Mouse (Mus musculus): ENCODE data around the gene Slc35b1. TPM values are rescaled to one million over a fixed set of nuclear protein-coding genes. Genes with fewer than 3 reads are reported as not detected.
"Not testable (repeated sequence)": the region's sequence is repeated elsewhere in the genome, so short reads cannot be mapped to it uniquely, and the experiment has no call there.

Gene Slc35b1
- total RNA-seq, 2 experiments from 2014 or later, result 85.6 to 88.6 TPM

DNA sequence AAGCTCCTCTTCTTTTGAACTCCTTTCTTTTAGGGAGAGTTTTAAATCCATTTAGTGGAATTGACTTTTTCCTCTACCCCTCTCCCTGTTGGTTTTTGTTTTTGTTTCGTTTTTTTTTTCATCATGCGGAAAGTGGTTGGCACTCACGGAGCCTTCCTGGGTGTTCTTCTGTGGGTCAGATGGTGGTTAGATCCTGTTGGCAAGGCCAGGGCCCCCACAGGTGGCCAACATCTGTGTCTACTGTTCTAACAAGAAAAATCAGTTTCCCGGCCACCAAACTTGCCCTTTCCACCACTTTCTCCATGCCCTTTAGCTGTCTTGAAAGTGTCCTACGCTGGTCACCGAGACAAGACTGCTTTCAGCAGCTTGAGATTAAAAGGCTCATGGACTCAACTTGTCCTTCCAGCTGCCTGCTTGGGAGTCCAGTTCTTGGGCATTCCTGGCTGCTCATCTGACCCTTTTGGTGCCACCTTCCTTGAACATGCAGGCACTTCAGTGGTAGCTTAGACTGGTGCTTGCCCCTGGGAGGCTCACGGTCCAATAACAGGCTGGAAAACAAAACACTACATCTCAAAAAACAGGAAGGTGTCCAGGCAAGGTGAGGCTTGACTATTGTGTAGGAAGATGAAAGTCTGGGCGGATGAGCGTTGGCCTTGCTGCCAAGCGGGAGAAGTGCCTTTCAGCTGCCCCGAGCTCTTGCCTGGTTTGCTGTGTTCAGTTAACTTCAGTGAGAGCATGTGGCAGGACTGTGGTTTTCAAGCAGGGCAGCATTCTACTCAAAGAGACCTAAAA lies 8.4 kb downstream of the Slc35b1 start:
- no peak for ATAC-seq (replicated peaks; ENCODE audit: poor library complexity)

DNA sequence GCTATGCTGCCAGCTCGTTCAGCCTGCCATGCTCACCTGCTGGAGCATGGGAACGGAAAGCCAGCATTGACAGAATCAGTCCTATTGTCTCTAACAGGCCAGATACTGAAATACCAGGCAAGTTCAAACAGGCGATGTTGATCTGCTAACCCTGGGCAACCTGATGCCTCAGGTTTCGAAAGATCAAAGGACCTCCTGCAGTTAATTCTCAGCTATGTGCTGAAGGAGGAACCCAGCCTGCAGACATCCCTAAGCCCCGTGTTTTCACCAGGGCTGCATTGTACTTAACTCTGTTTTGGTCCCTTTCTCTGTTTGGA lies 9.0 kb downstream of the Slc35b1 start:
- no peak for ATAC-seq (replicated peaks; ENCODE audit: poor library complexity)

DNA sequence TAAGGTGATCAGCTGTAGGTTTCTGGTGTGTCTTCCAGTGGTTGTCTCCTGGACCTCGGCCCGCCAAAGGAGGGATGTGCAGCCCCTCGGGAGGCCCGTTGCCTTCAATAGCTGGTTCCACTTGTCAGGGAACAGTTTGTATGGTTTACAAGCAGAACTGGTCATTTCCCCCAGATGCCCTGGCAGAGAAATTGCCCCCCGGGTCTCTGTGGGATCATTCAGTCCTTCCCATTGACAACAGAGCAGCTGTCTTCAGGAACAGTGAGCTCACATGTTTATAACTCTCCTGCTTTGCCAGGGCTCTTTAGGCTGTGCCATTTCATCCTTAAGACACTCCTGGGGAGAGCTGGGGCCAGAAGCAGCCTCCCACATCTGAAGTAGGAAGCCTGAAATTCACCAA lies 9.6 kb downstream of the Slc35b1 start:
- no peak for ATAC-seq (replicated peaks; ENCODE audit: poor library complexity)

DNA sequence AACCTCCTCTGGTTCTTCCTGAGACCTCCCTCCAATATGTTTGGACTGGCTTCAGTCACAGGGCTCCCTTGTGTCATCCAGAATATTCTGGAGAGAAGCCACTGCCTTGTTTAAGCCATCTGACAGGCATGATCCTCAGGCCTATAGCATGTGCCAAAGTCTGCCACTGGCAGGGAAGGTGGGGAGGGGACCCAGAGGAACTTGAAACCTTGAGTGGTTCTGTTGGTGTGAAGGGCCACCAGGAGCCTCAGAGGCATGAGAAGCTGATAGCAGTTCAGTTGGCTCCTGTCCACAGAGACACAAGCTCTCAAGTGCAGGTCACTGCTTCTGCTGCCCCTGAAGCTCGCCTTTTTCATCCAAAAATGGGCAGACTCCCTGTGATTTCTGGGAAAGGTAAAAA lies 12.1 kb downstream of the Slc35b1 start:
- no peak for ATAC-seq (replicated peaks; ENCODE audit: poor library complexity)

DNA sequence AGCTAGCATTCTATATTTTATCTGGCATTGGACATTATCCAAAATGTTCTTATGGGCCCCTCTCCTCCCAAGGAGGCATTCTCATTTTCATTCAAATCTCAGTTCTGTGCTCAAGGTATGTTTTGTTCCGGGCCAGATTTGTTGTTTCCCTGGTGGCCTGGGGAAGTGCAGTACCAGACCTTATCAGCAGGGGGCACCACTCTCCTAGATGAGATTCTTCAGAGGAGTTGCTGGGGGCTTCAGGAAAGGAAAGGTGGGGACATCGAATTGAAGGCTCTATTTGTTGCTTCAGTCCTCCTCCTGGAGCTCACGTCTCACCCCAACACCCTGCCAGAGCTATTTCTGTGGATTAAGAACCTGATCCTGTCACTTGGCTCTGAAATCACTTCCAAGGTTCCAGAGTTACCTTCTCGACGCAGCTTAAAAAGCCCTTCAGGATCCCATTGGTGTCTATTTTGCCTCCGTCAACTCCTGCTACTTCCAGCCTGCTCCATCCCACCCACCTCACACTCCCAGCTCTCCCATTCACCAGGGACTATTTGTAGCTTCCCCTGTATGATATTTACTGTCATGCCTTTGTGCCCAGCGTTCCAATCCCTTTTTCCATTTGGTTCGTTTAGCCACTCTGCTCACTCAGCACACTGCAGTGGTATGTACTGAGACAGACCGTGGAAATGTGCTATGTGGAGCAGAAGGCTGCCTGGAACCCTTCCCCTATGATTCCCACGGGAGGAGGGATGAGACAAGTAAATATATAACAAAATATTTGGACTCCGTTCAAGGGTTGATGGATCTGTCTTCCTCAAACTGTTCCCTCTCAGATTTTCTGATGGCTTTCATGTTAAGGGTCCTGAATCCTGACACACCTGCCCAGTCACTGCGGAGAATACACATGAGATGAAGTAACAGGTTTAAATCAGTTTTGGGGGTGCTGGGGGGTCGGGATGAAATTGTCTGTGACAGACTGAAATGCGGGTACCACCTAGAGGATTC lies 13.6 kb downstream of the Slc35b1 start:
- ATAC-seq (replicated peaks; ENCODE audit: poor library complexity), result peak; percentile 80

DNA sequence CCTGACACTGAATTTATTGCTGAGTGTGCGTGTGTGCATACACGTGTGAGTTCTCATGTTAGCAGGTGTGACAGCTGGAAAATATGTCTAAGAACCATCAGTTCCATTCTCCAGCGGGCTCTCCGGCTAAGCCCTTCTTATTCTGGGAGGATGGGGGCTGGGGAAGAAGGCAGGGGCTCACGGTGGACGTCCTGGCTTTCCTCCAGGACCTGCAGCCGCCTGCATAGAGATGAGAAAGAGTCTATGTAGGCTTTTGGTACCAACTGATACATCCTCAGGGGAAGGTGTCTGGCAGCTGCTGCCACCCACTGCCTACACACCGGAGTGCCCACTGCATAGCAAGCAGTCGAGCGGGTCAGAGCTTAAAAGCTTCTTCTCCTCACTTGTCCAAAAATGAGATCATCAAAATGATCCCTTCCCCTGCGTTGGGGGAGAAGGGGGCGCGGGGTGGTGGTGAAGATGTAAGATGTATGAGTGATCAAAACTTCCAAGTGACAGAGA lies 15.1 kb downstream of the Slc35b1 start:
- ATAC-seq (replicated peaks; ENCODE audit: poor library complexity), result no peak

DNA sequence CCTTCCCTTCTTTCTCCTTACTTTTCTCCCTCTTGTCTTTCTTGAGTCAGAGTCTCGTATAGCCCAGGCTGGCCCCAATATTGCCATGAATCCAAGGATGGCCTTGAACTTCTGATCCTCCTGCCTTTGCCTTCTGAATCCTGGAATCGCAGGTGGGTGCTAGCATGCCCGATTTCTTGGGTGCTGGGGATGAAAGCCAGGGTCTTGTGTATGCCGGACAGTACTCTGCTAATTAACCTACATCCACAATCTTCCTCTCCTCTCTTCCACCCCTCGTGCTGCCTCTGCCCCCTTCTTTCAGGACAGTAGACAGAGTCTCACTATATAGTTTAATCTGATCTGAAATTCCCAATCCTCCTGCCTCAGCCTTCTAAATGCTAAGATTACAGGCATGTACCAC lies 17.1 kb downstream of the Slc35b1 start:
- ATAC-seq (replicated peaks; ENCODE audit: poor library complexity), result no peak

DNA sequence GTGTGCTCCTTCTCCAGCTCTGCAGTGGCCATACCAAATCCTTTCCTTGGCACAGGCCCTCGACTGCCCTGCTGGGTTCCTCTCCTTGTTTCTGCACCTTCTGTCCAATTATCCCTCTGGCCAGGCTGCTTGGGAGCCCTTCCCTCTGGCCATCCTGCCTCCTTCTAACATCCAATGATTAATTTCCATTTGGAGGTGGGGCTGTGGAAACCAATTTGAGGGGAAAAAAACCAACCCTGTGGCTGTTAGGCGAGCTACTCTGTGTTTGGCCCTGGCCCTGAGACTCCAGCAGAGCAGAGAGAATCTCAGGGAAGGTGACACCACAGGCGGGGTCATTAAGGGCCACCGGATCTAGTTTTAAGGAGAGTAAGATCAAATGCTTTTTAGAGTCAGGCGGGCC lies 17.7 kb downstream of the Slc35b1 start:
- ATAC-seq (replicated peaks; ENCODE audit: poor library complexity), result no peak

DNA sequence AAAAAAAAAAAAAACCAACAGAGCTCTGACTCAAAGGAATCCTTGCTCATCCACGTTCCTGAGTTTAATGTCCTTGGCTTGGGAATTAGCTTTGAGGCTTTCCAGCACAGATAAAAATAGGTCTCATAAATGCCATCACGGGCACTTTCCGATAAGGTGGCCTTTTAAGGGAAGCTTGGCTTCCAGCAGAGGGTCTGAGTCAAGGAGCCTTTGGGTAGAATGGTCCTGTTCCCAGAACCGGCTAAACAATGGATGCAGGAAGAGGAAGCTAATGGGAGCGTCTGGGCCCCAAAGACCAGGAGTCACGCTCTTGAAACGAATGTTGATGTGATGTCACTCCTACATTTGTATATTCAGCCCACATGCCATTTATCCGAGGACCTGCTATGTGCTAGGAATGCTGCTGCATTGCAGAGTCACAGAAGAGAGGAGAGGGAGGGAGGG lies 18.2 kb downstream of the Slc35b1 start:
- ATAC-seq (replicated peaks; ENCODE audit: poor library complexity), result no peak

DNA sequence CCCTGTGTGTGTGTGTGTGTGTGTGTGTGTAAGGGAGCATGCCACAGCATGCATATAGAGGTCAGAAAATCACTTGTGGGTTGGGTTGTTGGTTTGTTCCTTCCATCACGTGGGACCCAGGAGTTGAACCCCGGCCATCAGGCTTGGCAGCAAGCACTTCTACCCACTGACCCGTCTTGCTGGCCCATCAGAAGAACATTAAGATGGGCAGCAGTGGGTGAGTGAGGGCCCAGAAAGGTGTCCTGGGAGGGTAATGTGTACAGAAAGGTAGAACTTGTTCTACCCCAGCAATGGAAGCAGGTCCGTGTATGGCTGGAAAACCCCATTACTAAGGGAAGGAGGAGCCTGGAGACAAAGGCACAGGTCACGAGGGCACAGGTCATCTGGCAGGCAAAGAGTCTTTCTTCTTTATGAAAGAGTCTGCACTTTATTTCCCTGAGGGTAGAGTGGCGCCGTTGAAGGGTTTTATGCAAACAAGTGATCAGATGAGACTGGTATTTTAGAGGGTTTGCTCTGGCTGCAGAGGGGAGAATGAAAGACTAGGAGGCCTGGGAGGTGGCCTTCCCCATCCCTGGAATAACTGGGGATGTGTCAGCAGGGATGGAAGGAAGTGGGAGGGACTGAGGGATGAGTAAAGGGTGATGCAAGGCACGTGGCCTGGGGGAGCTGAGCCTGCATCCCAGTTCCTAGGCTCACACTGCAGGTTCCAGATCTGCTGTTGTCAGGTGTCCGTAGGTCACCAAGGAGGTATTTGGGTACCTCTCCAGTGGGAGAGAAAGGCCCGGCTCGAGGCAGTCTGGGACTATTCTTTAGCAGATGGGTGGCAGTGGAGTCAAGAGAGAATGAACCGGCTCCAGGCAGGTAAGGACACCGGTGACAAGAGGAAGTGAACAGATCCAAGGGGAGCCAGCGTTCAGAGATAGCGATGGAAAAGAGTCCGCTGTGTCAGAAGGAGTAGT lies 19.2 kb downstream of the Slc35b1 start:
- ATAC-seq (replicated peaks; ENCODE audit: poor library complexity), result no peak

DNA sequence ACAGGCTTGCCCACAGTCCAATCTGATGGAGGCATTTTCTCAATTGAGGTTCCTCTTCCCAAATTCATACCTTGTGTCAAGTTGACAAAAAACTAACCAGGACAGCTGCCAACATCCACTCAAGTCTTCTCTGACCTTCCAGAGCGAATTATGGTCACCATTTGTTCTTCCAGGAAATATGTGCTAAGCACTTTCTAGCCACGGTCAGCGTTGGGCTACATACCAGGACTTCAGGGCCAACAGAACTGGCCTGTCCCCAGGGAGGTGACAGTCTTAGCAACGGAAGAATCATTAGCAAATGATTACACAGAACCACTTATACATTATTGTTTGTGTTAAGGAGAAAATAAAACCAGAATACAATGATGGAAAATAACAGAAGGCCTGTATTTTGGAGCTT lies 21.3 kb downstream of the Slc35b1 start:
- ATAC-seq (replicated peaks; ENCODE audit: poor library complexity), result no peak

DNA sequence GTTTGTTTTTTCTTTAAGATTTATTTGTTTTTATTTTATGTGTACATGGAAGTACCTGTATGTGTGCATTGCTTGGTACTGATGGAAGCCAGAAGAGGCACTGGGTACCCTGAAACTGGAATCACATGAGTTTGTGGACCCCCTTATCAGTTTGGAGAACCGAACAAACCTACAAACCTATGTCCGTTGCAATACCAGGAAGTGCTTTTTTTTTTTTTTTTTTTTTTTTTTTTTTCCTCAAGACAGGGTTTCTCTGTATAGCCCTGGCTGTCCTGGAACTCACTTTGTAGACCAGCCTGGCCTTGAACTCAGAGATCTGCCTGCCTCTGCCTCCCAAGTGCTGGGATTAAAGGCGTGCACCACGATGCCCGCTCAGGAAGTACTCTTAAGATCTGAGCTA lies 21.9 kb downstream of the Slc35b1 start:
- ATAC-seq (replicated peaks; ENCODE audit: poor library complexity), result not testable (repeated sequence)

DNA sequence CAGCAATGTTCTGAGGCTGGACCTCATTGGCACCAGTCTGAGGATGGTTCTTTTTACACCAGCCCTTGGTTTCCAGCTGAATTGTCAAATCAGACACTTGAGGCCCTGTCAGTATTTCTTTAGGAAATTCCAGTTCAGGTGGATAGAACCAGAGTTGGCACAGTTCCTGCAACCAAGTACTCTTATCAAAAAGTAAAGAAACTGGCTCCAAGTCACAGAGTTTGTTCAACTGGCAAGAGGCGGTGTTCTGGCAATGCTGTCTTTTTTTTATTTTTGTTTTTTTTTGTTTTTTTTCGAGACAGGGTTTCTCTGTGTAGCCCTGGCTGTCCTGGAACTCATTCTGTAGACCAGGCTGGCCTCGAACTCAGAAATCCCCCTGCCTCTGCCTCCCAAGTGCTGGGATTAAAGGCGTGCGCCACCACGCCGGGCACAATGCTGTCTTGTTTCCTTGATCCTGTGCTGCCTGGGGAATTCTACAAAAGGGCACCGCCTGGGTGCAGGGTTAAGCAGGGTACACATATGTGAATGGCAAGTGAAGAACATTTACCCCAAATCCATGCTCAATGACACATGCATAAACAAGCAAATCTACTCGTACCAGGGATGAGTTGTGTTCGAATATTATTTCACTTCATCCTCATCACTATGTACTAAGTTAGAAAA lies 25.1 kb downstream of the Slc35b1 start:
- no peak for ATAC-seq (replicated peaks; ENCODE audit: poor library complexity)

DNA sequence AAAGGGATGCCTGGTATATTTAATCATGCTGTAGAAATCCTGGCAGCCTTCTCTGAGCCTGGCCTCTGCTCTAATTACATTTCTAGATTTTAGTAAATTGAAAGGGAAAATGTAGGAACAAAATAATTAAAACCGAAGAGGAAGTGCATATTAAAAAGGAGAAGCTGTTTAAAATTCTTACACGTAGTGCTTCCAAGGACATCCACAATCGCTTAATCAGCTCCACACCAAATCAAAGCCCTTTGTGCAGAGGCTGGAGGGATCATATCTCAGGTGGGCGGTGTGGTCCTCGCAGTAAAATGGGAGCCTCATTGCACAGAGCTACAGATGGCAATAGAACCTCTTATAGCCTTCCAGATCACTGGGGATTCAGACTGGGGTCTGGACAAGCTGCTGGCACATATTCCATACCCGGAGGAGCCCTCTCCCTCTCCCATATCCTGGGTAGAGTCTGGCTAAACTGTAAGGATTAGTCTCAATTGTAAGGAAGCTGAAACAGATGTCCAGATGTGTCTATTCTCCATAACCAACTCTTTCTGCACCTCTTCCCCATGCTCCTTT lies 27.0 kb downstream of the Slc35b1 start:
- ATAC-seq (replicated peaks; ENCODE audit: poor library complexity), result no peak

DNA sequence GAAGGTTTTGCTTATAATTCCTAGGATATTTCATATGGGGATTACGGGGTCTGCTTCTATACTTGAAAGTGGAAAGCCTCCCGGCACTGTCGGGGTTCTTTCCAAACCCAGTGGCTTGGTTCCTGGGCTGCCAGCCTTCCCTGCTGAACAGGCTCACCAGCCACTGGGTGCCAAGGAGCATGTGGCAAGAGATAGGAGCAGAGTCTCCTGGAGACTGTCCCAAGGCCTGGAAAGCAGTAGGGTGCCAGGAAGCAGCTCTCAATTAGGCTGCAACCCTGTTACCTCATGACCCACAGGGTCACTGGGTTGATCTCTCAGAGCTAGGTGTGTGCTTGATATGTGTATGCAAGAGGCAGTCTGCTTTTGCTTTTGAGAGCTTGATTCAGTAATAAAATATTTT lies 28.1 kb downstream of the Slc35b1 start:
- no peak for ATAC-seq (replicated peaks; ENCODE audit: poor library complexity)

DNA sequence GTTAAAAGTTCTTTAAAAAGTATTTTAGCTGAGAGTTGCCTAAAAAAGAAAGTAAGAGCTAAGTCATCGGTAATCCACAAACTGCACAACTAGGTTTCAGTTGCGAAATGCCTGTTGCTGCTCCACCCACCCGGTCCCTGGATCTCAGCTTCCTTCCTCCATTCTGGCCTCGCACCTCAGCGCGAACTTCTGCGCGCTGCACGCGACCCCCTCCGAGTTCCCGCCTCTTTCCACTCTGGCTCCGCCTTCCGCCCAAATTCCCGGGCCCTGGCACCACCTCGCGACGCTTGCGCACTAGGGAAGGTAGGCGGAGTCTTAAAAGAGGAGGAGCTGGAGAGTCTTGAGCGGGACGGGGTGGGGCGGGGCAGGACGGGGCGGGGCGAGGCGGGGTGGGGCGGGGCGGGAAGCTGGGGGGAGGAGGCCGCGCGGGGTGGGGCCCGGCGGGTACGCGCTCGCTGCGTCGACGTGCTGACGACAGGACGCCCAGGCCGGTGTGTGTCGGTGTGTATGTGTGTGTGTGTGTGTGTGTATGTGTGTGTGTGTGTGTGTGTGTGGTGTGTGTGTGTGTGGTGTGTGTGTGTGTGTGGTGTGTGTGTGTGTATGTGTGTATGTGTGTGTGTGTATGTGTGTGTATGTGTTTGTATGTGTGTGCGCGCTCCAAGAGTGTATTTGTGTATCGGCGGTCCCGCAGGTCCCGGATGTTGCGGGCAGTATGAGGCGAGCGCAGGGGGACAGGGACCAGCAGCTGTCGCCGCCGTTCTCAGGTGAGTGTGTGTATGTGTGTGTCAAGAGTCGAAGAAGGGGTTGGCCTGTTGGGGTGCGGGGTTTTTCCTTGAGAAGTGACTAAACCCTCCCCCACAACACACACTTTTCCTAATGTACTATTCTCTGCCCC lies 29.4 kb downstream of the Slc35b1 start, which contains the start of gene Spop:
Gene Spop, plus strand, starts transcription at position 440 of the 895 bp plus-strand sequence.
- ATAC-seq (replicated peaks; ENCODE audit: poor library complexity), result peak; percentile 78

DNA sequence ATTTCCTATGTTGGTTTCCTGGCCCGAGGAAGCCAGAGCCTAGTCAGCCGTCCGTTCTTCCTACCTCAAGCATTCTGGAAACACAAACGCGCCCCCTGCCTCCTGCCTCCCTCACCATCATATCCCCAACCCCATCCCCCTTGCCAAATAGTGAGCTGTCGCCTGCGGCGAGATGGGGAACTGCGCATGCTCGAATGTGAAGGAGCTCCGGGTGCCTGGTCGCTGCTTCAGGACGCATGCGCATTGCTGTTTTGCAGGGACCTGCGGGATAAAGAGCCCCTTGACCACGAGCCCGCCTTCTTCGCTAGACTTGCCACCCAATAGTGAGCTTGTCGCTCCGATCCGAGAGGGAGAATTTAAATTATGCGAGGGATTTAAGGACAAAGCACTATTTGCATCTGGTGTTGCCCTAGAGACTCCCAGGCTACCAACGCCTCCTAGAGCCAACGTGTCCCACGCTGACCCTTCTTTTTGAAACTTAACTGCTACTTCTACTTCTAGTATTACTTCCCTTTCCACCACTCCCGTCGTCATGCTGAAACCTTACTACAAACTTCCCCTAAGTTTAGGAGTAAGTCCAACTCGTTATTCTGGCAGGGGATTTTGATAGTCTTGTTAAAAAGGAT lies 30.2 kb downstream of the Slc35b1 start:
- peak; percentile 64 for ATAC-seq (replicated peaks; ENCODE audit: poor library complexity)

DNA sequence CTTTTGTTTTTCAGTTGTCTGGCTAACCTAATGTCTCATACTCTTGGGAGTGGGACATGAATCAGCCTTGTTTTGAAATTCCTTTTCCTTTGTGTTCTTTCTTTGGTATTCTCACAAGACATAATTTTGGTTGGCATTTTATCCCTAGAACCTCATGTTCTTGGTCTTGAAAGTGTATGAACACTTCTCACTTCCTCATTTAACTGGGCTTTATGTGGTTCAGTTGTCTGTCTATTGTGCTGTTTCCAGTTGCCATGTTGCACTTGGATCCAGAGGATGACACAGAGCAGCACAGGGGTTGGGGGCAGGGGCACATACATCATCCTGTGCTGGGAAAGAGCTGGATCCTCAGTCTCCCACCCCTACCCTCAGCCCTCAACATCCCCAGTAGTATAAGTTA lies 31.4 kb downstream of the Slc35b1 start:
- no peak for ATAC-seq (replicated peaks; ENCODE audit: poor library complexity)
